Comparison of ENCODE assay signal across 8 mouse cellular contexts in genomic region chr15:98954425-98955253, GRCm38 (mm10). TPM values are rescaled to one million over a fixed set of nuclear protein-coding genes. Genes with fewer than 3 reads are reported as not detected.
DNase-seq lines count a peak whose midpoint lies in the region; ATAC-seq and TF ChIP-seq lines count a peak whose summit lies in the region.

No protein-coding gene starts in this region.

- peak; percentile 17 for DNase-seq in gastrocnemius, postnatal 14 days
- no peak for DNase-seq in gastrocnemius, postnatal 25 days
- peak; percentile 82 for DNase-seq in MN1 (ENCODE audit: low spot score)
- peak; percentile 51 to 62 for DNase-seq in layer of hippocampus, postnatal 10 days (ENCODE audit: low spot score in 2 of 2)
- no peak for DNase-seq in spleen, postnatal 10 days (ENCODE audit: low spot score in 2 of 2)

- peak overlapping the region; percentile 18 for H3K27ac ChIP-seq in embryonic fibroblast, embryonic 13.5 days (ENCODE audit: insufficient read depth, low read length)
- peak overlapping the region; percentile 100 for H3K27ac ChIP-seq in neural tube, embryonic 13.5 days (replicated peaks)

- intact Hi-C loops in gastrocnemius, postnatal 14 days (cut with DNase I; ENCODE audit: low total_unique reads), result no loop called here

- peak overlapping the region; percentile 74 for H3K4me2 ChIP-seq in neural tube, embryonic 13.5 days

- H3K4me1 ChIP-seq in embryonic fibroblast, embryonic 13.5 days (ENCODE audit: control insufficient read depth, insufficient read depth, low read length), result no peaks in the 10 kb centered on the region; the same call in 1 of the 2 replicates
- peaks cover 18% of the 10 kb centered on the region for H3K4me1 ChIP-seq in neural tube, embryonic 13.5 days (replicated peaks)

- H3K9ac ChIP-seq in neural tube, embryonic 13.5 days, result peak overlapping the region; percentile 100

- WGBS in neural tube, embryonic 13.5 days, result 2% methylated on average over 14 of the region's 14 CpGs

- H3K27me3 ChIP-seq in neural tube, embryonic 13.5 days, result no peaks in the 10 kb centered on the region

- no peak for TF ChIP-seq CTCF in embryonic fibroblast, embryonic 13.5 days (IDR thresholded peaks at IDR 0.05; ENCODE audit: borderline replicate concordance, insufficient read depth, low read length)

- peaks cover 7% of the 10 kb centered on the region for H3K36me3 ChIP-seq in neural tube, embryonic 13.5 days

- H3K9me3 ChIP-seq in neural tube, embryonic 13.5 days, result no peaks in the 10 kb centered on the region

- TF ChIP-seq POLR2A in embryonic fibroblast, embryonic 13.5 days (IDR thresholded peaks at IDR 0.05; ENCODE audit: low read depth, low read length), result no peak

- H3K4me3 ChIP-seq in embryonic fibroblast, embryonic 13.5 days (ENCODE audit: insufficient read depth, low read length), result no peak overlapping the region
- peak overlapping the region; percentile 95 for H3K4me3 ChIP-seq in neural tube, embryonic 13.5 days

- peak; percentile 24 for ATAC-seq in neural tube, embryonic 13.5 days (ENCODE audit: low read depth)
- no peak for ATAC-seq in activated CD4-positive, CD25-positive, alpha-beta regulatory T cell, adult 4 months

RNA-seq across cellular contexts. Expression of gene Tuba1a, which starts 1.1 kb away (rescaled TPM):
- total RNA-seq in gastrocnemius, postnatal 14 days (2021), result 100 to 1,000 TPM in 1 of 2 experiments, 10 to 100 TPM in 1; 58.7 to 109 TPM
- total RNA-seq in gastrocnemius, postnatal 25 days (2021), result 10 to 100 TPM; 43.5 to 52.6 TPM
- 1,082 and 1,134 TPM in 2 replicates for polyA plus RNA-seq in embryonic fibroblast, embryonic 13.5 days (2011; ENCODE audit: insufficient read length, low read depth, missing spikeins)
- 1,000 to 10,000 TPM; 3,808 to 4,015 TPM for total RNA-seq in layer of hippocampus, postnatal 10 days (2021)
- 13,124 and 14,228 TPM in 2 replicates for polyA plus RNA-seq in neural tube, embryonic 13.5 days (2015; fragmentation: Nextera tagmentation; extraction: Ambion mirVana)
- polyA plus RNA-seq in activated CD4-positive, CD25-positive, alpha-beta regulatory T cell, adult 4 months (2017; shearing (Covaris generic)), result 100 to 1,000 TPM; 243 to 273 TPM

RNA-seq across cellular contexts. Expression of gene Gm49450, which starts 1.3 kb away (rescaled TPM):
- total RNA-seq in gastrocnemius, postnatal 14 days (2021), result not detected
- not detected for total RNA-seq in gastrocnemius, postnatal 25 days (2021)
- 333 and 559 TPM in 2 replicates for polyA plus RNA-seq in embryonic fibroblast, embryonic 13.5 days (2011; ENCODE audit: insufficient read length, low read depth, missing spikeins)
- total RNA-seq in layer of hippocampus, postnatal 10 days (2021), result not detected
- not detected in 2 replicates for polyA plus RNA-seq in neural tube, embryonic 13.5 days (2015; fragmentation: Nextera tagmentation; extraction: Ambion mirVana)
- not detected for polyA plus RNA-seq in activated CD4-positive, CD25-positive, alpha-beta regulatory T cell, adult 4 months (2017; shearing (Covaris generic))

RNA-seq across cellular contexts. Expression of gene Tuba1b, which starts 20.3 kb away (rescaled TPM):
- 10 to 100 TPM; 64.0 to 93.6 TPM for total RNA-seq in gastrocnemius, postnatal 14 days (2021)
- 10 to 100 TPM; 36.4 to 44.5 TPM for total RNA-seq in gastrocnemius, postnatal 25 days (2021)
- 3,138 and 3,689 TPM in 2 replicates for polyA plus RNA-seq in embryonic fibroblast, embryonic 13.5 days (2011; ENCODE audit: insufficient read length, low read depth, missing spikeins)
- 100 to 1,000 TPM; 931 to 937 TPM for total RNA-seq in layer of hippocampus, postnatal 10 days (2021)
- 1,062 and 1,121 TPM in 2 replicates for polyA plus RNA-seq in neural tube, embryonic 13.5 days (2015; fragmentation: Nextera tagmentation; extraction: Ambion mirVana)
- polyA plus RNA-seq in activated CD4-positive, CD25-positive, alpha-beta regulatory T cell, adult 4 months (2017; shearing (Covaris generic)), result 100 to 1,000 TPM; 510 to 711 TPM

RNA-seq across cellular contexts. Expression of gene Lmbr1l, which starts 36.6 kb away (rescaled TPM):
- 10 to 100 TPM in 1 of 2 experiments, 1 to 10 TPM in 1; 4.4 to 11.3 TPM for total RNA-seq in gastrocnemius, postnatal 14 days (2021)
- total RNA-seq in gastrocnemius, postnatal 25 days (2021), result 1 to 10 TPM; 6.1 to 6.6 TPM
- 11.3 and 14.7 TPM in 2 replicates for polyA plus RNA-seq in embryonic fibroblast, embryonic 13.5 days (2011; ENCODE audit: insufficient read length, low read depth, missing spikeins)
- total RNA-seq in layer of hippocampus, postnatal 10 days (2021), result 10 to 100 TPM; 17.2 to 27.3 TPM
- 34.9 and 39.0 TPM in 2 replicates for polyA plus RNA-seq in neural tube, embryonic 13.5 days (2015; fragmentation: Nextera tagmentation; extraction: Ambion mirVana)
- 10 to 100 TPM; 24.2 to 42.0 TPM for polyA plus RNA-seq in activated CD4-positive, CD25-positive, alpha-beta regulatory T cell, adult 4 months (2017; shearing (Covaris generic))

RNA-seq across cellular contexts. Expression of gene Dhh, which starts 56.3 kb away (rescaled TPM):
- total RNA-seq in gastrocnemius, postnatal 14 days (2021), result 1 to 10 TPM in 1 of 2 experiments, under 1 TPM in 1; 0.97 to 4.1 TPM
- 1 to 10 TPM; 1.2 to 2.3 TPM for total RNA-seq in gastrocnemius, postnatal 25 days (2021)
- 0.14 and 0.27 TPM in 2 replicates for polyA plus RNA-seq in embryonic fibroblast, embryonic 13.5 days (2011; ENCODE audit: insufficient read length, low read depth, missing spikeins)
- under 1 TPM; 0.36 to 0.57 TPM for total RNA-seq in layer of hippocampus, postnatal 10 days (2021)
- 3.1 and 4.3 TPM in 2 replicates for polyA plus RNA-seq in neural tube, embryonic 13.5 days (2015; fragmentation: Nextera tagmentation; extraction: Ambion mirVana)
- under 1 TPM; 0.11 to 0.15 TPM for polyA plus RNA-seq in activated CD4-positive, CD25-positive, alpha-beta regulatory T cell, adult 4 months (2017; shearing (Covaris generic))

Comparison
In these comparisons a context has a peak if more than half of its experiments do, and no peak if none do; other contexts are left out.
1. DNase-seq: peak in gastrocnemius, postnatal 14 days (single experiment), MN1 (single experiment) and layer of hippocampus, postnatal 10 days (2 of 2); none in gastrocnemius, postnatal 25 days (single experiment) and spleen, postnatal 10 days (0 of 2).
2. RNA of gene Tuba1a, which starts 1.1 kb away (total RNA-seq): 3,808 to 4,015 TPM in layer of hippocampus, postnatal 10 days; 58.7 to 109 TPM in gastrocnemius, postnatal 14 days and 43.5 to 52.6 TPM in gastrocnemius, postnatal 25 days; every median in the first group is over 10 times any median in the second.
3. RNA of gene Tuba1b, which starts 20.3 kb away (total RNA-seq): 931 to 937 TPM in layer of hippocampus, postnatal 10 days; 64.0 to 93.6 TPM in gastrocnemius, postnatal 14 days and 36.4 to 44.5 TPM in gastrocnemius, postnatal 25 days; every median in the first group is over 4 times any median in the second.